8 mouse cellular contexts compared by ENCODE assay signal in genomic region chr6:97506141-97506650, GRCm38 (mm10).
DNase-seq lines count a peak whose midpoint lies in the region; ATAC-seq and TF ChIP-seq lines count a peak whose summit lies in the region.

No protein-coding gene starts in this region.

- H3K4me1 ChIP-seq in midbrain, embryonic 13.5 days (replicated peaks) = peaks cover 11% of the 10 kb centered on the region; the same call in 1 of the 2 replicates
- H3K4me1 ChIP-seq in midbrain, embryonic 11.5 days (ENCODE audit: control insufficient read depth, insufficient read depth, low read length) = no peaks in the 10 kb centered on the region
- peaks cover 24% of the 10 kb centered on the region for H3K4me1 ChIP-seq in kidney, embryonic 16.5 days (ENCODE audit: insufficient read depth, low read length)
- H3K4me1 ChIP-seq in lung, embryonic 16.5 days (replicated peaks; ENCODE audit: control insufficient read depth, insufficient read depth, low read length) = peaks cover 11% of the 10 kb centered on the region
- H3K4me1 ChIP-seq in small intestine, adult 2 months (ENCODE audit: control insufficient read depth, insufficient read depth, insufficient read length, low read length) = peaks cover 5% of the 10 kb centered on the region; the same call in 1 of the 2 replicates
- 0 out of 2 replicates have a peak, but pooled peaks cover 3% of the 10 kb centered on the region for H3K4me1 ChIP-seq in liver, postnatal 0 days (ENCODE audit: insufficient read depth)

- H3K9me3 ChIP-seq in midbrain, embryonic 13.5 days = no peaks in the 10 kb centered on the region
- no peaks in the 10 kb centered on the region for H3K9me3 ChIP-seq in midbrain, embryonic 11.5 days (ENCODE audit: control insufficient read depth, low read length)
- no peaks in the 10 kb centered on the region for H3K9me3 ChIP-seq in kidney, embryonic 16.5 days (ENCODE audit: low read length)
- no peaks in the 10 kb centered on the region for H3K9me3 ChIP-seq in lung, embryonic 16.5 days (ENCODE audit: control insufficient read depth, low read length)
- no peaks in the 10 kb centered on the region for H3K9me3 ChIP-seq in liver, postnatal 0 days (ENCODE audit: low read length)

- no peak for TF ChIP-seq EP300 in liver, postnatal 0 days (IDR thresholded peaks at IDR 0.05; ENCODE audit: low read depth)

- H3K4me3 ChIP-seq in midbrain, embryonic 13.5 days (replicated peaks) = no peak overlapping the region
- H3K4me3 ChIP-seq in midbrain, embryonic 11.5 days (ENCODE audit: low read depth, low read length) = no peak overlapping the region
- no peak overlapping the region for H3K4me3 ChIP-seq in kidney, embryonic 16.5 days (ENCODE audit: low read length)
- no peak overlapping the region for H3K4me3 ChIP-seq in lung, embryonic 16.5 days (ENCODE audit: low read length)
- H3K4me3 ChIP-seq in small intestine, adult 2 months (ENCODE audit: low read depth, low read length) = peak overlapping the region; percentile 12; the same call in 1 of the 2 replicates
- no peak overlapping the region for H3K4me3 ChIP-seq in liver, postnatal 0 days (ENCODE audit: low read depth, low read length)

- 0 out of 2 replicates have a peak, but pooled peaks have one; percentile 40 for ATAC-seq in midbrain, embryonic 13.5 days
- ATAC-seq in midbrain, embryonic 11.5 days (ENCODE audit: low FRiP score) = no peak
- peak; percentile 86 for ATAC-seq in kidney, embryonic 16.5 days (ENCODE audit: low FRiP score, low TSS enrichment)
- peak; percentile 91 for ATAC-seq in lung, embryonic 16.5 days (ENCODE audit: low read depth)
- ATAC-seq in liver, postnatal 0 days = no peak

- H3K27me3 ChIP-seq in midbrain, embryonic 13.5 days = no peaks in the 10 kb centered on the region
- no peaks in the 10 kb centered on the region for H3K27me3 ChIP-seq in midbrain, embryonic 11.5 days (ENCODE audit: control insufficient read depth, insufficient read depth, low read length)
- H3K27me3 ChIP-seq in kidney, embryonic 16.5 days (ENCODE audit: insufficient read depth, low read length) = no peaks in the 10 kb centered on the region
- no peaks in the 10 kb centered on the region for H3K27me3 ChIP-seq in lung, embryonic 16.5 days (ENCODE audit: control insufficient read depth, insufficient read depth, low read depth, low read length)
- no peaks in the 10 kb centered on the region for H3K27me3 ChIP-seq in small intestine, adult 2 months (ENCODE audit: control insufficient read depth, insufficient read depth, low read length)
- no peaks in the 10 kb centered on the region for H3K27me3 ChIP-seq in liver, postnatal 0 days (ENCODE audit: insufficient read depth, low read length)

- no peak for TF ChIP-seq POLR2A in small intestine, adult 2 months (IDR thresholded peaks at IDR 0.05; ENCODE audit: low read depth, low read length)

- DNase-seq in midbrain, embryonic 11.5 days (ENCODE audit: low spot score, missing footprints) = no peak
- peak; percentile 27 to 28 for DNase-seq in cerebellum, postnatal 36 days
- DNase-seq in heart, adult 9 months (ENCODE audit: low spot score in 2 of 2) = peak; percentile 82 to 83
- DNase-seq in liver, postnatal 0 days = no peak

- H3K9ac ChIP-seq in midbrain, embryonic 13.5 days (replicated peaks) = no peak overlapping the region
- H3K9ac ChIP-seq in midbrain, embryonic 11.5 days (ENCODE audit: low read length) = no peak overlapping the region
- no peak overlapping the region for H3K9ac ChIP-seq in kidney, embryonic 16.5 days (replicated peaks; ENCODE audit: low read length)
- H3K9ac ChIP-seq in lung, embryonic 16.5 days (ENCODE audit: low read length) = no peak overlapping the region
- no peak overlapping the region for H3K9ac ChIP-seq in liver, postnatal 0 days (replicated peaks)

- no peak overlapping the region for H3K4me2 ChIP-seq in midbrain, embryonic 13.5 days (replicated peaks)
- no peak overlapping the region for H3K4me2 ChIP-seq in midbrain, embryonic 11.5 days
- peak overlapping the region; percentile 39 for H3K4me2 ChIP-seq in kidney, embryonic 16.5 days (replicated peaks; ENCODE audit: low read depth, low read length)
- peak overlapping the region; percentile 44 for H3K4me2 ChIP-seq in lung, embryonic 16.5 days (ENCODE audit: low read depth, low read length)
- no peak overlapping the region for H3K4me2 ChIP-seq in liver, postnatal 0 days (ENCODE audit: low read depth, low read length)

- no peak for TF ChIP-seq CTCF in small intestine, adult 2 months (IDR thresholded peaks at IDR 0.05; ENCODE audit: extremely low read depth, insufficient read length, insufficient replicate concordance, low read depth, low read length)
- TF ChIP-seq CTCF in liver, postnatal 0 days (IDR thresholded peaks at IDR 0.05; ENCODE audit: low read depth) = no peak

- H3K36me3 ChIP-seq in midbrain, embryonic 13.5 days = no peaks in the 10 kb centered on the region
- no peaks in the 10 kb centered on the region for H3K36me3 ChIP-seq in midbrain, embryonic 11.5 days (ENCODE audit: control insufficient read depth, insufficient read depth, low read length)
- H3K36me3 ChIP-seq in kidney, embryonic 16.5 days (ENCODE audit: insufficient read depth, low read length) = no peaks in the 10 kb centered on the region
- no peaks in the 10 kb centered on the region for H3K36me3 ChIP-seq in lung, embryonic 16.5 days (ENCODE audit: control insufficient read depth, insufficient read depth, low read length)
- no peaks in the 10 kb centered on the region for H3K36me3 ChIP-seq in small intestine, adult 2 months (ENCODE audit: control insufficient read depth, insufficient read depth, low read length)
- H3K36me3 ChIP-seq in liver, postnatal 0 days (replicated peaks; ENCODE audit: insufficient read depth, low read length) = no peaks in the 10 kb centered on the region

- 70% methylated on average over 15 of the region's 15 CpGs for WGBS in midbrain, embryonic 13.5 days
- WGBS in midbrain, embryonic 11.5 days = 73% methylated on average over 15 of the region's 15 CpGs
- 10% methylated on average over 15 of the region's 15 CpGs for WGBS in kidney, embryonic 16.5 days
- 12% methylated on average over 15 of the region's 15 CpGs for WGBS in lung, embryonic 16.5 days
- 4% methylated on average over 15 of the region's 15 CpGs for WGBS in small intestine, adult 2 months
- WGBS in liver, postnatal 0 days (ENCODE audit: insufficient replicate concordance) = 22% methylated on average over 15 of the region's 15 CpGs

- no peak overlapping the region for H3K27ac ChIP-seq in midbrain, embryonic 13.5 days
- H3K27ac ChIP-seq in midbrain, embryonic 11.5 days (ENCODE audit: low read depth, low read length) = no peak overlapping the region
- H3K27ac ChIP-seq in kidney, embryonic 16.5 days (ENCODE audit: low read length) = peak overlapping the region; percentile 13; the same call in 1 of the 2 replicates
- peak overlapping the region; percentile 37 for H3K27ac ChIP-seq in lung, embryonic 16.5 days (ENCODE audit: low read length)
- H3K27ac ChIP-seq in small intestine, adult 2 months (ENCODE audit: insufficient read depth, low read depth, low read length) = no peak overlapping the region
- no peak overlapping the region for H3K27ac ChIP-seq in liver, postnatal 0 days (ENCODE audit: low read depth)

Comparison
In these comparisons a context has a peak if more than half of its experiments do, and no peak if none do; other contexts are left out.
1. ATAC-seq: peak in midbrain, embryonic 13.5 days (single experiment), kidney, embryonic 16.5 days (single experiment) and lung, embryonic 16.5 days (single experiment); none in midbrain, embryonic 11.5 days (single experiment) and liver, postnatal 0 days (single experiment).
2. H3K27ac ChIP-seq: peak in kidney, embryonic 16.5 days (single experiment) and lung, embryonic 16.5 days (single experiment); none in midbrain, embryonic 13.5 days (single experiment), midbrain, embryonic 11.5 days (single experiment), small intestine, adult 2 months (single experiment) and liver, postnatal 0 days (single experiment).
3. H3K4me2 ChIP-seq: peak in kidney, embryonic 16.5 days (single experiment) and lung, embryonic 16.5 days (single experiment); none in midbrain, embryonic 13.5 days (single experiment), midbrain, embryonic 11.5 days (single experiment) and liver, postnatal 0 days (single experiment).
4. DNase-seq: peak in cerebellum, postnatal 36 days (2 of 2) and heart, adult 9 months (2 of 2); none in midbrain, embryonic 11.5 days (single experiment) and liver, postnatal 0 days (single experiment).